Mouse (Mus musculus) hematopoietic stem cell, adult 5-6 weeks (primary cell): ENCODE results near the gene Dpysl4. TPM values are rescaled to one million over a fixed set of nuclear protein-coding genes. Genes with fewer than 3 reads are reported as not detected.

ENCODE experiments used
- ATAC-seq, 2 experiments: fragments of 125-278 bp in 1 of 2; replicated peaks in 1 of 2; 2 replicates each; pipeline ENCODE4 v1.8.0; 2016 to 2017; ENCODE audit warnings: inconsistent platforms in 2 of 2, mild to moderate bottlenecking in 2 of 2, moderate number of reproducible peaks in 2 of 2, low read depth in 1 of 2, moderate TSS enrichment in 1 of 2; ENCODE audit not compliant: low FRiP score in 2 of 2, poor library complexity in 2 of 2, severe bottlenecking in 2 of 2, insufficient read depth in 1 of 2, low TSS enrichment in 1 of 2
- total RNA-seq: library from RNA; stranded (forward); fragments of 172-1452, 232-1000 nt; gene quantifications from 2 replicates; pipeline ENCODE4 v1.2.3, GENCODE M21; 2017

Gene Dpysl4
- total RNA-seq, 1 experiment from 2014 or later = not detected

- peak; percentile 43 to 44; a peak in 2 of 4 replicates for ATAC-seq
These were observed 45.7 kb downstream of the Dpysl4 start for GRCm38 (mm10) chr7:139131538-139131937.

- no peak for ATAC-seq
These were observed 47.6 kb downstream of the Dpysl4 start for GRCm38 (mm10) chr7:139133446-139133845.

GRCm38 (mm10) chr7:139135236-139135635 lies 49.4 kb downstream of the Dpysl4 start:
- ATAC-seq = no peak

- no peak for ATAC-seq
These were observed 51.2 kb downstream of the Dpysl4 start for GRCm38 (mm10) chr7:139136906-139137491.

- no peak for ATAC-seq
These were observed 54.2 kb downstream of the Dpysl4 start for GRCm38 (mm10) chr7:139139921-139140461.

GRCm38 (mm10) chr7:139143785-139144184 lies 58.0 kb downstream of the Dpysl4 start:
- ATAC-seq = peak; percentile 56 to 73; a peak in 3 of 4 replicates

- ATAC-seq = 0 out of 4 replicates have a peak, but pooled peaks have one; percentile 23 to 25
These were observed 60.1 kb downstream of the Dpysl4 start for GRCm38 (mm10) chr7:139145891-139146290.

GRCm38 (mm10) chr7:139147360-139147759 lies 61.6 kb downstream of the Dpysl4 start:
- ATAC-seq = no peak

- ATAC-seq = no peak
These were observed 63.6 kb downstream of the Dpysl4 start for GRCm38 (mm10) chr7:139149373-139149772.

- ATAC-seq = peak; percentile 37 to 56; a peak in 3 of 4 replicates
These were observed 65.3 kb downstream of the Dpysl4 start for GRCm38 (mm10) chr7:139151116-139151515.

Other genes starting within 250 kb of the Dpysl4 start
- 34.7 and 46.1 TPM in 2 replicates for gene Ppp2r2d, start 239.9 kb upstream of the Dpysl4 start, total RNA-seq
- gene Mapk1ip1, start 239.7 kb upstream of the Dpysl4 start, total RNA-seq = 8.0 and 9.7 TPM in 2 replicates
- gene Bnip3, start 176.5 kb upstream of the Dpysl4 start, total RNA-seq = 27.8 and 34.5 TPM in 2 replicates
- gene Jakmip3, start 145.3 kb upstream of the Dpysl4 start, total RNA-seq = not detected in 2 replicates
- gene Lrrc27, start 127.0 kb downstream of the Dpysl4 start, total RNA-seq = 2.8 and 9.5 TPM in 2 replicates
- gene Stk32c, start 127.3 kb downstream of the Dpysl4 start, total RNA-seq = not detected in 2 replicates
- 4.1 and 7.5 TPM in 2 replicates for gene Pwwp2b, start 162.5 kb downstream of the Dpysl4 start, total RNA-seq